ENCODE assay signal across 10 mouse cellular contexts in genomic region chr17:64346135-64346534, GRCm38 (mm10). TPM values are rescaled to one million over a fixed set of nuclear protein-coding genes. Genes with fewer than 3 reads are reported as not detected.
DNase-seq lines count a peak whose midpoint lies in the region; ATAC-seq and TF ChIP-seq lines count a peak whose summit lies in the region.
"Had no signal": no experiment of that assay in that cellular context is flagged by ENCODE, and none has a peak within 500 bp of the region (broad histone marks: within the 10 kb centered on the region; RNA-seq: fewer than 3 reads in every experiment).

No protein-coding gene starts in this region.

- WGBS in lung, embryonic 14.5 days, result 13% methylated on average over 17 of the region's 17 CpGs

- TF ChIP-seq CTCF in lung, embryonic 14.5 days (IDR thresholded peaks at IDR 0.05; ENCODE audit: low read depth), result no peak

- no peaks in the 10 kb centered on the region for H3K4me1 ChIP-seq in lung, embryonic 14.5 days (ENCODE audit: insufficient read depth)

- H3K27ac ChIP-seq in lung, embryonic 14.5 days (ENCODE audit: low read depth), result no peak overlapping the region

- no peaks in the 10 kb centered on the region for H3K36me3 ChIP-seq in lung, embryonic 14.5 days (ENCODE audit: insufficient read depth)

- H3K4me3 ChIP-seq in lung, embryonic 14.5 days (ENCODE audit: low read depth, low read length), result peak overlapping the region; percentile 14; the same call in 1 of the 2 replicates

- peak overlapping the region; percentile 61 for H3K4me2 ChIP-seq in lung, embryonic 14.5 days

- no peak for ATAC-seq in lung, embryonic 14.5 days (ENCODE audit: insufficient read depth)

- peak overlapping the region; percentile 26; the same call in 1 of the 2 replicates for H3K9ac ChIP-seq in lung, embryonic 14.5 days

- H3K9me3 ChIP-seq in lung, embryonic 14.5 days (ENCODE audit: low read depth, low read length), result no peaks in the 10 kb centered on the region

- no peaks in the 10 kb centered on the region for H3K27me3 ChIP-seq in lung, embryonic 14.5 days (ENCODE audit: insufficient read depth, low read length)

- peak; percentile 36 to 39 for DNase-seq in cerebellum, postnatal 10 days
- DNase-seq in cerebellum, adult 18-20 months, result no peak
- DNase-seq in lung, embryonic 14.5 days, result peak; percentile 43
- DNase-seq in lung, postnatal 14 days, result no peak
- peak; percentile 28 for DNase-seq in heart, postnatal 4 days
- peak; percentile 43 for DNase-seq in retina, postnatal 1 day
- no peak for DNase-seq in adrenal gland, adult 8-10 months
- DNase-seq in thymus, adult 18-20 months, result no peak
- DNase-seq: cerebellum, adult 2 months; gastrocnemius, postnatal 10 days had no signal

RNA-seq across cellular contexts. Expression of gene Pja2, which starts 14.4 kb away (rescaled TPM):
- polyA plus RNA-seq in lung, embryonic 14.5 days (2014; fragmentation: Nextera tagmentation; extraction: Ambion mirVana), result 68.4 and 68.5 TPM in 2 replicates
- 100 to 1,000 TPM; 141 to 149 TPM for total RNA-seq in heart, postnatal 4 days (2021)
- 100 to 1,000 TPM in 1 of 4 experiments, 10 to 100 TPM in 3; 77.5 to 102 (median 90.7) TPM for total RNA-seq in adrenal gland, adult 8-10 months (2022)

Comparison
In these comparisons a context has a peak if more than half of its experiments do, and no peak if none do; other contexts are left out.
1. DNase-seq: peak in cerebellum, postnatal 10 days (2 of 2), lung, embryonic 14.5 days (single experiment), heart, postnatal 4 days (single experiment) and retina, postnatal 1 day (single experiment); none in cerebellum, adult 18-20 months (0 of 2), lung, postnatal 14 days (single experiment), adrenal gland, adult 8-10 months (single experiment) and thymus, adult 18-20 months (0 of 2).